Mouse (Mus musculus) bone marrow macrophage, adult 2 months (primary cell): ENCODE measurements around the gene Ppp6r3.

Experiments
- CTCF ChIP-seq: IDR thresholded peaks from 2 replicates; pipeline ENCODE4 v1.5.1; 2012; ENCODE audit warnings: low read depth, mild to moderate bottlenecking, low read length, moderate library complexity
- POLR2A ChIP-seq: IDR thresholded peaks from 2 replicates; pipeline ENCODE4 v1.6.1; 2012; ENCODE audit warnings: mild to moderate bottlenecking, low read depth, low read length, borderline replicate concordance

DNA sequence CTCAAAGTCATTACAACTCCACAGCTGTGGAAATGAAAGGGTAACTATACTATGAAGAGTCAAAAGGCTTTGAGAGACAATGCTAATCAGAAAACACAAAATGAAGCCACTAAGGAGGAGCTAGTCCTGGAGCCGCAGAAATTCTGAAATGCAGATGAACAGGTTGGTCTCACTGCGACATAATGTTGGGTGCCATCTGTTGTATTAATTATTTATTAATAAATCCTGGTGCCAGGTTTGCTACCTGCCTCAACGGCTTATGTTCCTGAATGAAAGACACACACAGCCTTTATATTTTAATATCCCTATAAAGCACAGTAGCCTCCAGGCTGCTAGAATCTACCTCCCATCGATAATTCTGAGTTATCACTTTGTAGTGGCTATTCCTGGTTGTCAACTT, 33.0 kb downstream of the Ppp6r3 start:
- TF ChIP-seq CTCF (no peak), POLR2A (no peak)
